Mouse (Mus musculus): ENCODE results near the gene Sema3f. TPM values are rescaled to one million over a fixed set of nuclear protein-coding genes. Genes with fewer than 3 reads are reported as not detected.
"Not testable (repeated sequence)": the region's sequence is repeated elsewhere in the genome, so short reads cannot be mapped to it uniquely, and the experiment has no call there.

Sema3f gene
- polyA plus RNA-seq, 1 experiment from 2014 or later = 6.2 TPM

GRCm38 (mm10) chr9:107685231-107685981 lies 24.9 kb downstream of the Sema3f start:
- ATAC-seq (ENCODE audit: insufficient number of reproducible peaks, insufficient read depth, low FRiP score, low read depth) = no peak; the same call in 1 of the 2 replicates
- 44% methylated on average over 17 of the region's 17 CpGs for WGBS
- Histone ChIP-seq H3K36me3 (ENCODE audit: control insufficient read depth, insufficient read depth, low read length) (0 out of 2 replicates have a peak, but pooled peaks cover 2% of the 10 kb centered on the region), H3K4me3 (ENCODE audit: control insufficient read depth in 1 of 2, insufficient read depth in 1 of 2, low read depth in 1 of 2, low read length in 2 of 2) (no peak overlapping the region), H3K27ac (replicated peaks in 1 of 2; ENCODE audit: control insufficient read depth in 1 of 2, insufficient read depth in 1 of 2, low read depth in 2 of 2, low read length in 2 of 2) (no peak overlapping the region), H3K4me2 (ENCODE audit: low read length) (no peak overlapping the region), H3K4me1 (ENCODE audit: control insufficient read depth in 2 of 2, insufficient read depth in 2 of 2, low read length in 2 of 2) (no peaks in the 10 kb centered on the region), H3K9me3 (ENCODE audit: control insufficient read depth, low read length) (no peaks in the 10 kb centered on the region), H3K9ac (ENCODE audit: low read length) (no peak overlapping the region; the same call in 1 of the 2 replicates), H3K27me3 (ENCODE audit: control insufficient read depth, insufficient read depth, low read length) (peaks cover under 1% of the 10 kb centered on the region; the same call in 1 of the 2 replicates)

GRCm38 (mm10) chr9:107682405-107682804 lies 27.9 kb downstream of the Sema3f start:
- no peak for ATAC-seq (ENCODE audit: insufficient number of reproducible peaks, insufficient read depth, low FRiP score, low read depth)
- no peak overlapping the region for H3K9ac ChIP-seq (ENCODE audit: low read length)
- H3K4me1 ChIP-seq (ENCODE audit: control insufficient read depth in 2 of 2, insufficient read depth in 2 of 2, low read length in 2 of 2) = no peaks in the 10 kb centered on the region
- H3K36me3 ChIP-seq (ENCODE audit: control insufficient read depth, insufficient read depth, low read length) = no peaks in the 10 kb centered on the region
- H3K4me2 ChIP-seq (ENCODE audit: low read length) = no peak overlapping the region
- 83% methylated on average over 20 of the region's 20 CpGs for WGBS
- H3K27me3 ChIP-seq (ENCODE audit: control insufficient read depth, insufficient read depth, low read length) = peaks cover 10% of the 10 kb centered on the region; the same call in 1 of the 2 replicates
- H3K4me3 ChIP-seq (ENCODE audit: control insufficient read depth in 1 of 2, insufficient read depth in 1 of 2, low read depth in 1 of 2, low read length in 2 of 2) = no peak overlapping the region
- H3K27ac ChIP-seq (replicated peaks in 1 of 2; ENCODE audit: control insufficient read depth in 1 of 2, insufficient read depth in 1 of 2, low read depth in 2 of 2, low read length in 2 of 2) = no peak overlapping the region
- H3K9me3 ChIP-seq (ENCODE audit: control insufficient read depth, low read length) = no peaks in the 10 kb centered on the region

- no peak within 1 kb of the TSS for H3K9ac ChIP-seq (ENCODE audit: low read length)
- 43% methylated on average over 5 of the region's 5 CpGs for WGBS
- no peak within 1 kb of the TSS for H3K4me2 ChIP-seq (ENCODE audit: low read length)
- H3K36me3 ChIP-seq (ENCODE audit: control insufficient read depth, insufficient read depth, low read length) = no peaks in the 10 kb centered on the region
- H3K27ac ChIP-seq (replicated peaks in 1 of 2; ENCODE audit: control insufficient read depth in 1 of 2, insufficient read depth in 1 of 2, low read depth in 2 of 2, low read length in 2 of 2) = no peak within 1 kb of the TSS
- no peak for ATAC-seq (ENCODE audit: insufficient number of reproducible peaks, insufficient read depth, low FRiP score, low read depth)
- no peak within 1 kb of the TSS for H3K4me3 ChIP-seq (ENCODE audit: control insufficient read depth in 1 of 2, insufficient read depth in 1 of 2, low read depth in 1 of 2, low read length in 2 of 2)
- H3K4me1 ChIP-seq (ENCODE audit: control insufficient read depth in 2 of 2, insufficient read depth in 2 of 2, low read length in 2 of 2) = peaks cover 3 to 10% of the 10 kb centered on the region in 2 experiments; a peak in 3 of 4 replicates
- H3K9me3 ChIP-seq (ENCODE audit: control insufficient read depth, low read length) = no peaks in the 10 kb centered on the region
- H3K27me3 ChIP-seq (ENCODE audit: control insufficient read depth, insufficient read depth, low read length) = peaks cover 37% of the 10 kb centered on the region
Observed at GRCm38 (mm10) chr9:107679501-107679900, 30.8 kb downstream of the Sema3f start, which contains the start of gene Gnat1. Gene Gnat1 (minus strand): TSS chr9:107679712.

DNA sequence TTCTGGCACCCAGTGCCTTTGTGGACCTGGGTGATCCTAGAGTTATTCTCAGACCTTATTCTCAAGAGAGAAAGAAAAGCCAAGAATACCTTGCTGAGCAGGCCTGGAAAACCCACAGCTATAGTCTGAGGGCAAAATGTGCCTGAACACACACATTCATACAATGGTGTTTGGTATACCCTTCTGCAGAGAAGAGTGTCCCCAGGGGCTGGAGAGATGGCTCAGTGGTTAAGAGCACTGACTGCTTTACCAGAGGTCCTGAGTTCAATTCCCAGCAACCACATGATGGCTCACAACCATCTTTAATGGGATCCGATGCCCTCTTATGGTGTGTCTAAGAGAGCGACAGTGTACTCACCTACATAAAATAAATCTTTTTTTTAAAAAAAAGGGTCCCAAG lies 31.4 kb downstream of the Sema3f start:
- H3K27me3 ChIP-seq (ENCODE audit: control insufficient read depth, insufficient read depth, low read length) = peaks cover 41% of the 10 kb centered on the region
- no peak for ATAC-seq (ENCODE audit: insufficient number of reproducible peaks, insufficient read depth, low FRiP score, low read depth)
- H3K4me1 ChIP-seq (ENCODE audit: control insufficient read depth in 2 of 2, insufficient read depth in 2 of 2, low read length in 2 of 2) = peaks cover 3 to 10% of the 10 kb centered on the region in 2 experiments; a peak in 3 of 4 replicates
- H3K9me3 ChIP-seq (ENCODE audit: control insufficient read depth, low read length) = no peaks in the 10 kb centered on the region
- no peak overlapping the region for H3K4me3 ChIP-seq (ENCODE audit: control insufficient read depth in 1 of 2, insufficient read depth in 1 of 2, low read depth in 1 of 2, low read length in 2 of 2)
- no peaks in the 10 kb centered on the region for H3K36me3 ChIP-seq (ENCODE audit: control insufficient read depth, insufficient read depth, low read length)
- 88% methylated on average over 2 of the region's 2 CpGs for WGBS
- H3K9ac ChIP-seq (ENCODE audit: low read length) = no peak overlapping the region
- no peak overlapping the region for H3K27ac ChIP-seq (replicated peaks in 1 of 2; ENCODE audit: control insufficient read depth in 1 of 2, insufficient read depth in 1 of 2, low read depth in 2 of 2, low read length in 2 of 2)
- H3K4me2 ChIP-seq (ENCODE audit: low read length) = no peak overlapping the region

GRCm38 (mm10) chr9:107677819-107678526 lies 32.3 kb downstream of the Sema3f start:
- 36% methylated on average over 14 of the region's 14 CpGs for WGBS
- H3K4me2 ChIP-seq (ENCODE audit: low read length); H3K9me3 ChIP-seq (ENCODE audit: control insufficient read depth, low read length); ATAC-seq (ENCODE audit: insufficient number of reproducible peaks, insufficient read depth, low FRiP score, low read depth); H3K9ac ChIP-seq (ENCODE audit: low read length); H3K4me3 ChIP-seq (ENCODE audit: control insufficient read depth in 1 of 2, insufficient read depth in 1 of 2, low read depth in 1 of 2, low read length in 2 of 2); H3K27ac ChIP-seq (replicated peaks in 1 of 2; ENCODE audit: control insufficient read depth in 1 of 2, insufficient read depth in 1 of 2, low read depth in 2 of 2, low read length in 2 of 2); H3K36me3 ChIP-seq (ENCODE audit: control insufficient read depth, insufficient read depth, low read length): not testable (repeated sequence)
- peaks cover 41% of the 10 kb centered on the region for H3K27me3 ChIP-seq (ENCODE audit: control insufficient read depth, insufficient read depth, low read length)
- H3K4me1 ChIP-seq (ENCODE audit: control insufficient read depth in 2 of 2, insufficient read depth in 2 of 2, low read length in 2 of 2) = peaks cover 3 to 10% of the 10 kb centered on the region in 2 experiments; a peak in 3 of 4 replicates

- no peak overlapping the region for H3K9ac ChIP-seq (ENCODE audit: low read length)
- peaks cover 3 to 10% of the 10 kb centered on the region in 2 experiments; a peak in 3 of 4 replicates for H3K4me1 ChIP-seq (ENCODE audit: control insufficient read depth in 2 of 2, insufficient read depth in 2 of 2, low read length in 2 of 2)
- no peaks in the 10 kb centered on the region for H3K36me3 ChIP-seq (ENCODE audit: control insufficient read depth, insufficient read depth, low read length)
- no peak overlapping the region for H3K27ac ChIP-seq (replicated peaks in 1 of 2; ENCODE audit: control insufficient read depth in 1 of 2, insufficient read depth in 1 of 2, low read depth in 2 of 2, low read length in 2 of 2)
- peaks cover 41% of the 10 kb centered on the region for H3K27me3 ChIP-seq (ENCODE audit: control insufficient read depth, insufficient read depth, low read length)
- no peak for ATAC-seq (ENCODE audit: insufficient number of reproducible peaks, insufficient read depth, low FRiP score, low read depth)
- no peaks in the 10 kb centered on the region for H3K9me3 ChIP-seq (ENCODE audit: control insufficient read depth, low read length)
- H3K4me2 ChIP-seq (ENCODE audit: low read length) = no peak overlapping the region
- no peak overlapping the region for H3K4me3 ChIP-seq (ENCODE audit: control insufficient read depth in 1 of 2, insufficient read depth in 1 of 2, low read depth in 1 of 2, low read length in 2 of 2)
- 18% methylated on average over 17 of the region's 17 CpGs for WGBS
Observed at GRCm38 (mm10) chr9:107677091-107677784, 33.0 kb downstream of the Sema3f start.

DNA sequence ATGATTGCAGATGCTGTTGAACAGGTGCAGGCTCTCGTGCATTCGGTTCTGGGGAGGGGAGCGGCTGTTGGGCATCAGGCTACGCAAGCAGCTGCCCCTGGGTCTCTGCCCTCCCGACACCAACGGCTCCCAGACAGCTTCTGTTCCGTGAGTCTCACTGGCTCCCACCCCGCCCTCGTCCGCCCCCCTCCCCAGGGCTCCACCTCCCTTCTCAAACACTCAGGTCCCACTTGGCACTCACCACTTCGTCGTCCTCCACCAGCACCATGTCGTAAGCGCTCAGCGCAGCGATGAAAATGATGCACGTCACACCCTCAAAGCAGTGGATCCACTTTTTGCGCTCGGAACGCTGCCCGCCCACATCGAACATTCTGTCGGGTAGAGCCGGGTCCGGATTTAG lies 34.0 kb downstream of the Sema3f start:
- Histone ChIP-seq H3K4me3 (ENCODE audit: control insufficient read depth in 1 of 2, insufficient read depth in 1 of 2, low read depth in 1 of 2, low read length in 2 of 2) (peak overlapping the region; percentile 25 to 32), H3K4me1 (ENCODE audit: control insufficient read depth in 2 of 2, insufficient read depth in 2 of 2, low read length in 2 of 2) (peaks cover 3 to 10% of the 10 kb centered on the region in 2 experiments; a peak in 3 of 4 replicates), H3K9me3 (ENCODE audit: control insufficient read depth, low read length) (no peaks in the 10 kb centered on the region), H3K4me2 (ENCODE audit: low read length) (peak overlapping the region; percentile 69), H3K9ac (ENCODE audit: low read length) (peak overlapping the region; percentile 52), H3K36me3 (ENCODE audit: control insufficient read depth, insufficient read depth, low read length) (no peaks in the 10 kb centered on the region), H3K27me3 (ENCODE audit: control insufficient read depth, insufficient read depth, low read length) (peaks cover 41% of the 10 kb centered on the region), H3K27ac (replicated peaks in 1 of 2; ENCODE audit: control insufficient read depth in 1 of 2, insufficient read depth in 1 of 2, low read depth in 2 of 2, low read length in 2 of 2) (no peak overlapping the region)
- WGBS = 2% methylated on average over 24 of the region's 25 CpGs
- ATAC-seq (ENCODE audit: insufficient number of reproducible peaks, insufficient read depth, low FRiP score, low read depth) = no peak

All from heart, embryonic 14.5 days (tissue).